Mouse (Mus musculus) forebrain, embryonic 14.5 days (tissue): ENCODE results near the gene Ptx4. TPM values are rescaled to one million over a fixed set of nuclear protein-coding genes. Genes with fewer than 3 reads are reported as not detected.

Experiments
- ATAC-seq: fragments of 200-750 bp; cut with Nextera tagmentation; 2 replicates; pipeline ENCODE4 v1.8.0; 2017; ENCODE audit warnings: mild to moderate bottlenecking, moderate library complexity
- DNase-seq: peaks from one replicate; pipeline ENCODE4 v3.0.0-alpha.2; 2015; ENCODE audit warnings: low spot score
- H3K27ac ChIP-seq: fragments of 300-500 bp; sonication (generic); 2 replicates; pipeline ENCODE4 v1.5.1; 2014; ENCODE audit warnings: low read depth, mild to moderate bottlenecking, control low read depth, low read length, moderate library complexity
- H3K27me3 ChIP-seq: fragments of 300-500 bp; sonication (generic); replicated peaks from 2 replicates; pipeline ENCODE4 v1.6.1; 2014; ENCODE audit warnings: low read length, control low read depth, mixed read lengths; ENCODE audit not compliant: control insufficient read depth, insufficient read depth
- H3K36me3 ChIP-seq: fragments of 300-500 bp; sonication (generic); 2 replicates; pipeline ENCODE4 v1.6.1; 2014; ENCODE audit warnings: low read length, control low read depth; ENCODE audit not compliant: control insufficient read depth, insufficient read depth
- H3K4me1 ChIP-seq: fragments of 300-500 bp; sonication (generic); 2 replicates; pipeline ENCODE4 v1.6.1; 2014; ENCODE audit warnings: antibody characterized with exemption, low read length, control low read depth; ENCODE audit not compliant: control insufficient read depth, insufficient read depth
- H3K4me2 ChIP-seq: fragments of 300-500 bp; sonication (generic); 2 replicates; pipeline ENCODE4 v1.6.1; 2014; ENCODE audit warnings: mild to moderate bottlenecking, control low read depth, low read length
- H3K4me3 ChIP-seq: fragments of 300-500 bp; sonication (generic); 2 replicates; pipeline ENCODE4 v1.5.1; 2014; ENCODE audit warnings: low read depth, low read length, control low read depth
- H3K9ac ChIP-seq: fragments of 300-500 bp; sonication (generic); 2 replicates; pipeline ENCODE4 v1.6.1; 2014; ENCODE audit warnings: mild to moderate bottlenecking, low read length, control low read depth, moderate library complexity
- H3K9me3 ChIP-seq: fragments of 300-500 bp; sonication (generic); replicated peaks from 2 replicates; pipeline ENCODE4 v1.6.1; 2016; ENCODE audit warnings: low read length, control low read depth, mixed read lengths; ENCODE audit not compliant: control insufficient read depth
- WGBS: fragments of 180-500 bp; shearing (Covaris S2); extraction: QIAGEN DNeasy Blood & Tissue Kit; methylation state at CpG from one replicate; pipeline ENCODE4 v1.1.7; 2014; 5-methylcytosine and 5-hydroxymethylcytosine counted together
- polyA plus RNA-seq: library from polyadenylated mRNA; unstranded; fragments of >200 nt; fragmentation: Nextera tagmentation; extraction: Ambion mirVana; gene quantifications from 2 replicates; pipeline ENCODE4 v1.2.1, GENCODE M21; 2014

Gene Ptx4
- polyA plus RNA-seq, 1 experiment from 2014 or later, result 0.17 TPM

DNA sequence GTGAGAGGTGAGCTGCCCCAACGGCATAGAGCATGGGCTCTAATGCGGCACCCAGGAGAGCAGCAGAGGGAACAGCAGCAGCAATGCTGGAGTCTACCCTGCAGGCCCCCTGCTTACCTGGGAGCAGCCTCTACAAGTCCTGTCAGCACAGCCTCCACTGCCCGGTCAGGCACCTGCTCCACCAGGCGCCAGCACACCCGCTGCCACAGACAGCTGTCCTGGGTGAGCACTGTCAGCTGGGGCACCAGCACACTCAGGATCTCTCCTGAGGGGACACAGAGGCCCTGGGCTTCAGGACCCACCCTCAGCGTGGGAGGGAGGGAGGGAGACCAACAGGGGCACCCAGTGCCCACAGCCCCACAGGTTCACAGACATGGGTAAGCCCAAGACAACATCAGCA lies 10.0 kb upstream of the Ptx4 start:
- Histone ChIP-seq H3K4me1 (peaks cover 6% of the 10 kb centered on the region), H3K4me2 (no peak overlapping the region), H3K27me3 (no peaks in the 10 kb centered on the region), H3K36me3 (peaks cover 56% of the 10 kb centered on the region), H3K9me3 (no peaks in the 10 kb centered on the region), H3K9ac (no peak overlapping the region), H3K4me3 (no peak overlapping the region), H3K27ac (no peak overlapping the region)
- DNase-seq (no peak), ATAC-seq (no peak)
- 97% methylated on average over 6 of the region's 6 CpGs for WGBS

DNA sequence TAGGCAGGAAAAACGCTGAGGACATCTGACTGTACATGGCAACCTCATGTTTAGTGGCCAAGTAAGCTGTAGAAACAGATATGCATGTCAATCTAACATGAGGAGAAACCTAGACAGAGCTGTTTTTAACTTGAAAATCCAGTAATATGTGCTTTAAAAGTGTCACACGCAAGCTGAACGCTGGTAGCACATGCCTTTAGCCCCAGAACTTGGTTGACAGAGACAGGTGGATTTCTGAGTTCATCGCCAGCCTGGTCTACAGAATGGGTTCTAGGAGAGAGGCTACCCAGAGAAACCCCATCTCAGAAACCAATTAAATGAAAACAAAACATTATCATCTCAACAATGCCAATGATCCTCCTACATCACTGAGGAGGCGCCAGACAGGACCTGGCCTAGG lies 9.3 kb upstream of the Ptx4 start:
- no peak for ATAC-seq
- Histone ChIP-seq H3K27me3 (no peaks in the 10 kb centered on the region), H3K36me3 (peaks cover 49% of the 10 kb centered on the region), H3K4me1 (peaks cover 6% of the 10 kb centered on the region), H3K9me3 (no peaks in the 10 kb centered on the region), H3K4me2 (no peak overlapping the region), H3K4me3 (no peak overlapping the region), H3K27ac (no peak overlapping the region), H3K9ac (no peak overlapping the region)
- DNase-seq, result no peak
- 95% methylated on average over 5 of the region's 5 CpGs for WGBS

GRCm38 (mm10) chr17:25111739-25112422 lies 8.7 kb upstream of the Ptx4 start:
- Histone ChIP-seq H3K27ac (peak overlapping the region; percentile 18; the same call in 1 of the 2 replicates), H3K36me3 (peaks cover 43% of the 10 kb centered on the region), H3K4me2 (no peak overlapping the region), H3K4me3 (no peak overlapping the region), H3K9ac (no peak overlapping the region), H3K4me1 (peaks cover 6% of the 10 kb centered on the region), H3K27me3 (no peaks in the 10 kb centered on the region), H3K9me3 (no peaks in the 10 kb centered on the region)
- 81% methylated on average over 8 of the region's 8 CpGs for whole genome bisulfite sequencing
- ATAC-seq (no peak), DNase-seq (peak; percentile 35)

- ATAC-seq (no peak), DNase-seq (no peak)
- H3K36me3 ChIP-seq, result peaks cover 38% of the 10 kb centered on the region
- no peaks in the 10 kb centered on the region for H3K27me3 ChIP-seq
- peaks cover 6% of the 10 kb centered on the region for H3K4me1 ChIP-seq
- H3K9me3 ChIP-seq, result no peaks in the 10 kb centered on the region
- H3K27ac ChIP-seq, result peak overlapping the region; percentile 18; the same call in 1 of the 2 replicates
- H3K4me3 ChIP-seq, result no peak overlapping the region
- no peak overlapping the region for H3K9ac ChIP-seq
- no peak overlapping the region for H3K4me2 ChIP-seq
- 81% methylated on average over 3 of the region's 3 CpGs for WGBS
Measured at GRCm38 (mm10) chr17:25112423-25112810, 8.1 kb upstream of the Ptx4 start.

DNA sequence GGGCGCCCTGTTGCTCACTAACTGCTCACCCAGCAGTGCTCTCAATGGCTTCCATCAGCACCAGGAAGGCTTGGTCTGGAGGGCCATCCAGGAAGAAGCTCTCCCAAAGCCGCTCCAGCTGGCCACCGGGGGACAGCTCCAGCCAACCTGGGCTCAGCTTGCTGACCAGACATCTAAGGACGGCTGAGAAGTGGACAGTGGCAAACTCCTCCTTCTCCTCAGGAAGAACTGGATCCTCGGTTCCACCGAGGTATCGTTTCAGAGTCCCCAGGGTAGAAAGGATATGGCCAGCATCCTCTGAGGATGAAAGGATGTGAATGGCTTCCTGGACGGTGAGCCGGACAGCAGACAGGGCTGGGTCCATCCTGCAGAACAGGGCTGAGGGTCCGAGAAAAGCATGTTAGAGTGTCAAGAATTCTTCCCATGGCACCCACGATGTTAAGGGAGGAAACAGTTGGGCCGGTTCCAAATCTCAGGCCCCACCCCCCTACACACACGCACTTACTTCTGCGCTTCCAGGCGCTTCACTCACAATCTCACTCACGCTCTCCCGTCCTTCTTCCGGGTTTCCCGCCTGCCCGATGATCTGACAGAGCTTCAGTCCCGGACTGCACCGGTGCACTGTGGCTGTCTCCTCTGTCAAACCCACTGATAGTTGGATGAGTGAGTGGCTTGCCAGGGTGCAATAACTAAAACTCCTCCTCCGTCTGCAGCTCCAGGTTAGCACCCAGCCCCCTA lies 5.5 kb upstream of the Ptx4 start:
- DNase-seq (peak; percentile 51), ATAC-seq (peak; percentile 61)
- Histone ChIP-seq H3K9ac (peak overlapping the region; percentile 82), H3K4me2 (peak overlapping the region; percentile 98), H3K4me3 (peak overlapping the region; percentile 60), H3K27me3 (no peaks in the 10 kb centered on the region), H3K4me1 (peaks cover 6% of the 10 kb centered on the region), H3K9me3 (no peaks in the 10 kb centered on the region), H3K36me3 (peaks cover 18% of the 10 kb centered on the region), H3K27ac (peak overlapping the region; percentile 88)
- 11% methylated on average over 23 of the region's 23 CpGs for WGBS

- DNase-seq (peak; percentile 95), ATAC-seq (peak; percentile 94)
- Histone ChIP-seq H3K27ac (peak within 1 kb of the TSS; percentile 88), H3K4me3 (peak within 1 kb of the TSS; percentile 60), H3K36me3 (peaks cover 11% of the 10 kb centered on the region), H3K4me2 (peak within 1 kb of the TSS; percentile 98), H3K9me3 (no peaks in the 10 kb centered on the region), H3K4me1 (peaks cover 6% of the 10 kb centered on the region), H3K9ac (peak within 1 kb of the TSS; percentile 82), H3K27me3 (no peaks in the 10 kb centered on the region)
- 5% methylated on average over 37 of the region's 40 CpGs for WGBS
Measured at GRCm38 (mm10) chr17:25115664-25116432, 4.7 kb upstream of the Ptx4 start, which contains the start of gene Telo2. Telo2 (minus strand) TSS chr17:25115967.

DNA sequence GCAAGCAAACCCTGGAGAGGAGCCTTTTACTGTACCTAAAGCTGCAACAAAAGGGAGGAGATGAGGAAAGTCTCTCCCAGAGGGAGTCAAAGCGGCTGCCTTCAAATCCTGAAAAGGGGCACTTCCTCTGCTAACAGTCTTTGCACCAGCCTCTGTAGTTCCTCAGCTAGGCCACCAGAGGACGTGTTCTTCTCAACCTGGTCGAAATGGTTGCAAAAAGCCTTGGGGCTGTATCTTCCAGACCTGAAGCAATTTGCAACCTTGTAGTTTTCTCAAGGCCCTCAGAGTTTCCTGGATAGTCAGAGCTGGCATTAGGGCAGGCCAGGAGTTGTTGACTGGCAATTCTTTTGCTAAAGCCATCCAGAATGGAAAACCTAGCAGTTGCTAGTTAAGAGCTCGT lies 3.3 kb upstream of the Ptx4 start:
- Histone ChIP-seq H3K4me2 (no peak overlapping the region), H3K4me3 (no peak overlapping the region), H3K4me1 (peaks cover 6% of the 10 kb centered on the region), H3K9ac (no peak overlapping the region), H3K36me3 (peaks cover 2% of the 10 kb centered on the region; the same call in 1 of the 2 replicates), H3K27ac (no peak overlapping the region), H3K27me3 (no peaks in the 10 kb centered on the region; the same call in 1 of the 2 replicates), H3K9me3 (no peaks in the 10 kb centered on the region)
- no peak for ATAC-seq
- 28% methylated on average over 4 of the region's 4 CpGs for WGBS
- no peak for DNase-seq

- DNase-seq (no peak), ATAC-seq (no peak)
- 27% methylated on average over 7 of the region's 7 CpGs for WGBS
- no peak overlapping the region for H3K4me2 ChIP-seq
- H3K4me3 ChIP-seq, result no peak overlapping the region
- H3K9me3 ChIP-seq, result no peaks in the 10 kb centered on the region
- H3K4me1 ChIP-seq, result no peaks in the 10 kb centered on the region
- no peak overlapping the region for H3K9ac ChIP-seq
- H3K27me3 ChIP-seq, result no peaks in the 10 kb centered on the region; the same call in 1 of the 2 replicates
- no peaks in the 10 kb centered on the region for H3K36me3 ChIP-seq
- H3K27ac ChIP-seq, result no peak overlapping the region
Measured at GRCm38 (mm10) chr17:25123979-25124378, 3.4 kb downstream of the Ptx4 start.
